Mouse (Mus musculus) myocyte (in vitro differentiated cells): ENCODE measurements at regions not wholly inside any gene's neighbourhood (a gene's known extent, or its start where the extent isn't known, plus 50 kb on each side); places are given as distances from the start of the nearest gene placed in this dataset.

Experiments
- CEBPB ChIP-seq: IDR thresholded peaks from 2 replicates; pipeline ENCODE4 v1.6.1; 2011; ENCODE audit warnings: mild to moderate bottlenecking, moderate library complexity; ENCODE audit not compliant: poor library complexity, insufficient read depth, severe bottlenecking
- MAX ChIP-seq: IDR thresholded peaks from one replicate; pipeline ENCODE4 v1.6.1; 2011; ENCODE audit warnings: low read depth, mild to moderate bottlenecking, control low read depth
- MYOD1 ChIP-seq, 3 experiments: IDR thresholded peaks; one replicate each; pipeline ENCODE4 v1.6.1; 2011; ENCODE audit warnings: control low read depth in 2 of 3, low read depth in 2 of 3, mild to moderate bottlenecking in 2 of 3, moderate library complexity in 1 of 3; ENCODE audit not compliant: insufficient read length in 2 of 3, control insufficient read depth in 1 of 3
- MYOG ChIP-seq, 3 experiments: IDR thresholded peaks; one replicate each; pipeline ENCODE4 v1.6.1; 2011; ENCODE audit warnings: control low read depth in 2 of 3, low read depth in 2 of 3, mild to moderate bottlenecking in 2 of 3; ENCODE audit not compliant: insufficient read length in 2 of 3, control insufficient read depth in 1 of 3, insufficient read depth in 1 of 3
- POLR2A ChIP-seq: IDR thresholded peaks from one replicate; pipeline ENCODE4 v1.6.1; 2011; ENCODE audit warnings: low read depth, mild to moderate bottlenecking, control low read depth, moderate library complexity; ENCODE audit not compliant: insufficient read length
- POLR2AphosphoS2 ChIP-seq: IDR thresholded peaks from one replicate; pipeline ENCODE4 v1.6.1; 2011; ENCODE audit warnings: low read depth, control low read depth; ENCODE audit not compliant: insufficient read length
- REST ChIP-seq: IDR thresholded peaks from one replicate; pipeline ENCODE4 v1.6.1; 2011; ENCODE audit warnings: mild to moderate bottlenecking, control low read depth, moderate library complexity; ENCODE audit not compliant: insufficient read depth, insufficient read length
- TCF12 ChIP-seq: IDR thresholded peaks from one replicate; pipeline ENCODE4 v1.6.1; 2011; ENCODE audit warnings: mild to moderate bottlenecking, control low read depth; ENCODE audit not compliant: poor library complexity, insufficient read depth, severe bottlenecking
- TCF3 ChIP-seq: IDR thresholded peaks from one replicate; pipeline ENCODE4 v1.6.1; 2011; ENCODE audit warnings: low read depth, control low read depth; ENCODE audit not compliant: insufficient read length
- USF1 ChIP-seq: IDR thresholded peaks from one replicate; pipeline ENCODE4 v1.6.1; 2011; ENCODE audit warnings: low read depth, mild to moderate bottlenecking, control low read depth, moderate library complexity

GRCm38 (mm10) chr8:23505216-23505615 lies 1094.1 kb downstream of the Mrps31 start:
- no peak for TF ChIP-seq USF1
- no peak for TF ChIP-seq POLR2A
- TF ChIP-seq TCF12: no peak
- TF ChIP-seq POLR2AphosphoS2: no peak
- no peak for TF ChIP-seq MYOG (IDR thresholded peaks at IDR 0.05; ENCODE audit: control insufficient read depth in 1 of 3, insufficient read depth in 1 of 3, insufficient read length in 2 of 3, low read depth in 2 of 3)
- TF ChIP-seq MYOD1 (IDR thresholded peaks at IDR 0.05; ENCODE audit: control insufficient read depth in 1 of 3, insufficient read length in 2 of 3, low read depth in 2 of 3): no peak
- no peak for TF ChIP-seq CEBPB
- TF ChIP-seq MAX: no peak
- TF ChIP-seq REST: no peak
- no peak for TF ChIP-seq TCF3
